Mouse (Mus musculus) hematopoietic multipotent progenitor cell, adult 10-12 weeks (in vitro differentiated cells): ENCODE results near the gene Rad52. TPM values are rescaled to one million over a fixed set of nuclear protein-coding genes. Genes with fewer than 3 reads are reported as not detected.

ENCODE experiments used
- polyA plus RNA-seq: library from polyadenylated mRNA; stranded (reverse); fragments of >175 nt; gene quantifications from 2 replicates; pipeline ENCODE4 v1.2.3, GENCODE M21; 2012; ENCODE audit warnings: low replicate concordance

Rad52 gene
- polyA plus RNA-seq = 28.3 and 68.9 TPM in 2 replicates

GRCm38 (mm10) chr6:119902204-119903080, at the start of gene Rad52:
TSS of gene Rad52 (plus strand) at chr6:119902698.

Other genes starting within 250 kb of the Rad52 start
- 1.2 and 2.2 TPM in 2 replicates for gene Erc1, start 54.5 kb upstream of the Rad52 start, polyA plus RNA-seq
- gene Wnk1, start 136.0 kb downstream of the Rad52 start, polyA plus RNA-seq = 67.7 and 146 TPM in 2 replicates
- gene Ninj2, start 190.7 kb downstream of the Rad52 start, polyA plus RNA-seq = not detected in 2 replicates